Mouse (Mus musculus): Measurements from ENCODE around the gene Hook2. TPM values are rescaled to one million over a fixed set of nuclear protein-coding genes. Genes with fewer than 3 reads are reported as not detected.

Gene Hook2
- polyA plus RNA-seq, 1 experiment from 2014 or later = 5.3 TPM

- Histone ChIP-seq H3K4me2 (no peak overlapping the region), H3K27me3 (no peaks in the 10 kb centered on the region), H3K9ac (no peak overlapping the region), H3K36me3 (peaks cover 57% of the 10 kb centered on the region), H3K9me3 (replicated peaks) (no peaks in the 10 kb centered on the region), H3K4me3 (no peak overlapping the region), H3K27ac (no peak overlapping the region), H3K4me1 (replicated peaks) (peaks cover 24% of the 10 kb centered on the region)
- 93% methylated on average over 3 of the region's 3 CpGs for WGBS
- no peak for ATAC-seq (replicated peaks; ENCODE audit: insufficient number of reproducible peaks, insufficient read depth, low FRiP score, low read depth)
Observed at GRCm38 (mm10) chr8:85021514-85022055, 31.2 kb downstream of the Hook2 start.

GRCm38 (mm10) chr8:85023846-85024245 is 33.4 kb downstream of the Hook2 start:
- no peak for ATAC-seq (replicated peaks; ENCODE audit: insufficient number of reproducible peaks, insufficient read depth, low FRiP score, low read depth)
- Histone ChIP-seq H3K27me3 (no peaks in the 10 kb centered on the region), H3K36me3 (peaks cover 47% of the 10 kb centered on the region), H3K9ac (no peak overlapping the region), H3K9me3 (replicated peaks) (no peaks in the 10 kb centered on the region), H3K4me3 (peak overlapping the region; percentile 77), H3K4me2 (peak overlapping the region; percentile 87), H3K27ac (no peak overlapping the region), H3K4me1 (replicated peaks) (peaks cover 36% of the 10 kb centered on the region)
- 96% methylated on average over 3 of the region's 3 CpGs for WGBS

GRCm38 (mm10) chr8:85025098-85025932 is 34.9 kb downstream of the Hook2 start, which contains the start of gene Asna1:
Gene Asna1 (minus strand): TSS chr8:85025281.
- peaks cover 43% of the 10 kb centered on the region for H3K36me3 ChIP-seq
- whole genome bisulfite sequencing = 5% methylated on average over 30 of the region's 30 CpGs
- no peaks in the 10 kb centered on the region for H3K27me3 ChIP-seq
- ATAC-seq (replicated peaks; ENCODE audit: insufficient number of reproducible peaks, insufficient read depth, low FRiP score, low read depth) = peak; percentile 75
- no peaks in the 10 kb centered on the region for H3K9me3 ChIP-seq (replicated peaks)
- H3K4me3 ChIP-seq = peak within 1 kb of the TSS; percentile 77
- peak within 1 kb of the TSS; percentile 89 for H3K27ac ChIP-seq
- peak within 1 kb of the TSS; percentile 89 for H3K9ac ChIP-seq
- peaks cover 41% of the 10 kb centered on the region for H3K4me1 ChIP-seq (replicated peaks)
- H3K4me2 ChIP-seq = peak within 1 kb of the TSS; percentile 87

- peaks cover 44% of the 10 kb centered on the region for H3K36me3 ChIP-seq
- ATAC-seq (replicated peaks; ENCODE audit: insufficient number of reproducible peaks, insufficient read depth, low FRiP score, low read depth) = peak; percentile 78
Observed at GRCm38 (mm10) chr8:85026670-85027515, 36.5 kb downstream of the Hook2 start, which contains the start of gene Trir. Gene Trir (plus strand): TSS chr8:85026823.

GRCm38 (mm10) chr8:85027516-85027855 is 37.1 kb downstream of the Hook2 start:
- Histone ChIP-seq H3K4me1 (replicated peaks) (peaks cover 41% of the 10 kb centered on the region), H3K27me3 (no peaks in the 10 kb centered on the region), H3K4me2 (peak overlapping the region; percentile 87), H3K27ac (peak overlapping the region; percentile 89), H3K36me3 (peaks cover 44% of the 10 kb centered on the region), H3K9me3 (replicated peaks) (no peaks in the 10 kb centered on the region), H3K4me3 (peak overlapping the region; percentile 77), H3K9ac (peak overlapping the region; percentile 95)
- no peak for ATAC-seq (replicated peaks; ENCODE audit: insufficient number of reproducible peaks, insufficient read depth, low FRiP score, low read depth)
- under 1% methylated on average over 13 of the region's 13 CpGs for WGBS

More at GRCm38 (mm10) chr8:85026670-85027515, 36.5 kb downstream of the Hook2 start, which contains the start of gene Trir:
- peak within 1 kb of the TSS; percentile 95 for H3K9ac ChIP-seq
- peak within 1 kb of the TSS; percentile 89 for H3K27ac ChIP-seq
- peak within 1 kb of the TSS; percentile 87 for H3K4me2 ChIP-seq
- H3K4me3 ChIP-seq = peak within 1 kb of the TSS; percentile 77
- no peaks in the 10 kb centered on the region for H3K9me3 ChIP-seq (replicated peaks)
- WGBS = under 1% methylated on average over 75 of the region's 75 CpGs
- no peaks in the 10 kb centered on the region for H3K27me3 ChIP-seq
- H3K4me1 ChIP-seq (replicated peaks) = peaks cover 41% of the 10 kb centered on the region

GRCm38 (mm10) chr8:85027922-85028321 is 37.5 kb downstream of the Hook2 start:
- peak overlapping the region; percentile 87 for H3K4me2 ChIP-seq
- H3K36me3 ChIP-seq = peaks cover 46% of the 10 kb centered on the region
- H3K9me3 ChIP-seq (replicated peaks) = no peaks in the 10 kb centered on the region
- no peaks in the 10 kb centered on the region for H3K27me3 ChIP-seq
- 20% methylated on average over 2 of the region's 2 CpGs for WGBS
- H3K9ac ChIP-seq = peak overlapping the region; percentile 95
- peak overlapping the region; percentile 77 for H3K4me3 ChIP-seq
- H3K4me1 ChIP-seq (replicated peaks) = peaks cover 41% of the 10 kb centered on the region
- no peak overlapping the region for H3K27ac ChIP-seq
- ATAC-seq (replicated peaks; ENCODE audit: insufficient number of reproducible peaks, insufficient read depth, low FRiP score, low read depth) = no peak

- no peak for ATAC-seq (replicated peaks; ENCODE audit: insufficient number of reproducible peaks, insufficient read depth, low FRiP score, low read depth)
- Histone ChIP-seq H3K9me3 (replicated peaks) (no peaks in the 10 kb centered on the region), H3K4me1 (replicated peaks) (peaks cover 37% of the 10 kb centered on the region), H3K27ac (no peak overlapping the region), H3K4me3 (peak overlapping the region; percentile 77; the same call in 1 of the 2 replicates), H3K27me3 (no peaks in the 10 kb centered on the region), H3K36me3 (peaks cover 37% of the 10 kb centered on the region), H3K9ac (no peak overlapping the region), H3K4me2 (peak overlapping the region; percentile 87; the same call in 1 of the 2 replicates)
- 87% methylated on average over 14 of the region's 14 CpGs for WGBS
Observed at GRCm38 (mm10) chr8:85029271-85029670, 38.9 kb downstream of the Hook2 start.

- no peak for ATAC-seq (replicated peaks; ENCODE audit: insufficient number of reproducible peaks, insufficient read depth, low FRiP score, low read depth)
- 79% methylated on average over 4 of the region's 4 CpGs for WGBS
- Histone ChIP-seq H3K9ac (no peak overlapping the region), H3K27me3 (no peaks in the 10 kb centered on the region), H3K36me3 (peaks cover 37% of the 10 kb centered on the region), H3K9me3 (replicated peaks) (no peaks in the 10 kb centered on the region), H3K4me3 (no peak overlapping the region), H3K27ac (no peak overlapping the region), H3K4me2 (no peak overlapping the region), H3K4me1 (replicated peaks) (peaks cover 32% of the 10 kb centered on the region)
Observed at GRCm38 (mm10) chr8:85032622-85033311, 42.4 kb downstream of the Hook2 start.

- Histone ChIP-seq H3K4me2 (no peak overlapping the region), H3K4me1 (replicated peaks) (peaks cover 29% of the 10 kb centered on the region), H3K36me3 (peaks cover 37% of the 10 kb centered on the region), H3K9me3 (replicated peaks) (no peaks in the 10 kb centered on the region), H3K27me3 (no peaks in the 10 kb centered on the region), H3K4me3 (no peak overlapping the region), H3K9ac (no peak overlapping the region), H3K27ac (no peak overlapping the region)
- 67% methylated on average over 1 of the region's 1 CpGs for WGBS
- no peak for ATAC-seq (replicated peaks; ENCODE audit: insufficient number of reproducible peaks, insufficient read depth, low FRiP score, low read depth)
Observed at GRCm38 (mm10) chr8:85033867-85034266, 43.5 kb downstream of the Hook2 start.

- Histone ChIP-seq H3K27ac (peak overlapping the region; percentile 100; the same call in 1 of the 2 replicates), H3K36me3 (peaks cover 32% of the 10 kb centered on the region), H3K4me1 (replicated peaks) (peaks cover 29% of the 10 kb centered on the region), H3K9ac (peak overlapping the region; percentile 75), H3K4me2 (peak overlapping the region; percentile 84), H3K4me3 (peak overlapping the region; percentile 91), H3K9me3 (replicated peaks) (no peaks in the 10 kb centered on the region), H3K27me3 (no peaks in the 10 kb centered on the region)
- ATAC-seq (replicated peaks; ENCODE audit: insufficient number of reproducible peaks, insufficient read depth, low FRiP score, low read depth) = no peak
- 3% methylated on average over 13 of the region's 13 CpGs for WGBS
Observed at GRCm38 (mm10) chr8:85034764-85035163, 44.4 kb downstream of the Hook2 start.
